Mouse (Mus musculus) midbrain, postnatal 0 days (tissue): ENCODE data around the gene Dtymk. TPM values are rescaled to one million over a fixed set of nuclear protein-coding genes. Genes with fewer than 3 reads are reported as not detected.

ENCODE experiments used
- ATAC-seq: fragments of 200-750 bp; cut with Nextera tagmentation; 2 replicates; pipeline ENCODE4 v1.8.0; 2017; ENCODE audit warnings: moderate number of reproducible peaks, mild to moderate bottlenecking, moderate TSS enrichment, moderate library complexity; ENCODE audit not compliant: low FRiP score
- DNase-seq: peaks from one replicate; pipeline ENCODE4 v3.0.0-alpha.2; 2015; ENCODE audit warnings: low spot score
- H3K27ac ChIP-seq: fragments of 300-500 bp; sonication (generic); 2 replicates; pipeline ENCODE4 v1.5.1; 2014; ENCODE audit warnings: low read depth, mild to moderate bottlenecking, low read length, mixed read lengths
- H3K27me3 ChIP-seq: fragments of 300-500 bp; sonication (generic); 2 replicates; pipeline ENCODE4 v1.6.1; 2014; ENCODE audit warnings: low read length, control low read depth, mixed read lengths; ENCODE audit not compliant: insufficient read depth
- H3K36me3 ChIP-seq: fragments of 300-500 bp; sonication (generic); 2 replicates; pipeline ENCODE4 v1.6.1; 2014; ENCODE audit warnings: low read length, control low read depth, mixed read lengths; ENCODE audit not compliant: insufficient read depth
- H3K4me1 ChIP-seq: fragments of 300-500 bp; sonication (generic); 2 replicates; pipeline ENCODE4 v1.6.1; 2014; ENCODE audit warnings: mild to moderate bottlenecking, control low read depth, antibody characterized with exemption, low read length, mixed read lengths; ENCODE audit not compliant: insufficient read depth
- H3K4me2 ChIP-seq: fragments of 300-500 bp; sonication (generic); 2 replicates; pipeline ENCODE4 v1.6.1; 2014; ENCODE audit warnings: low read depth, mild to moderate bottlenecking, low read length, mixed read lengths; ENCODE audit not compliant: poor library complexity, severe bottlenecking
- H3K4me3 ChIP-seq: fragments of 300-500 bp; sonication (generic); 2 replicates; pipeline ENCODE4 v1.5.1; 2014; ENCODE audit warnings: low read depth, mild to moderate bottlenecking, low read length, moderate library complexity
- H3K9ac ChIP-seq: fragments of 300-500 bp; sonication (generic); replicated peaks from 2 replicates; pipeline ENCODE4 v1.6.1; 2014; ENCODE audit warnings: mild to moderate bottlenecking, low read length, moderate library complexity, mixed read lengths; ENCODE audit not compliant: poor library complexity, severe bottlenecking
- H3K9me3 ChIP-seq: fragments of 300-500 bp; sonication (generic); 2 replicates; pipeline ENCODE4 v1.6.1; 2016; ENCODE audit warnings: low read length, control low read depth
- CTCF ChIP-seq: IDR thresholded peaks from 2 replicates; pipeline ENCODE4 v1.5.1; 2016; ENCODE audit warnings: antibody characterized with exemption, mild to moderate bottlenecking
- polyA plus RNA-seq: library from polyadenylated mRNA; unstranded; fragments of >200 nt; fragmentation: Nextera tagmentation; extraction: Ambion mirVana; gene quantifications from 2 replicates; pipeline ENCODE4 v1.2.1, GENCODE M21; 2015
- total RNA-seq: library from RNA; depleted of rRNA; stranded (reverse); fragments of >200 nt; gene quantifications from 2 replicates; pipeline ENCODE4 v1.2.3, GENCODE M21; 2014; rRNA removed

Dtymk gene
- total and polyA plus RNA-seq, 2 experiments from 2014 or later = 66.8 to 109 TPM

GRCm38 (mm10) chr1:93742910-93743309 lies 58.8 kb downstream of the Dtymk start:
- no peak overlapping the region for H3K9ac ChIP-seq
- no peak overlapping the region for H3K27ac ChIP-seq
- DNase-seq (no peak), ATAC-seq (no peak)
- no peaks in the 10 kb centered on the region for H3K4me1 ChIP-seq
- no peak overlapping the region for H3K4me2 ChIP-seq
- H3K27me3 ChIP-seq = no peaks in the 10 kb centered on the region
- TF ChIP-seq CTCF = peak; percentile 34; the same call in 1 of the 2 replicates
- no peaks in the 10 kb centered on the region for H3K9me3 ChIP-seq
- no peak overlapping the region for H3K4me3 ChIP-seq
- 0 out of 2 replicates have a peak, but pooled peaks cover 2% of the 10 kb centered on the region for H3K36me3 ChIP-seq

Other genes with a start within 250 kb of the Dtymk start
- gene Stk25, start 143.3 kb downstream of the Dtymk start, total RNA-seq = 301 and 335 TPM in 2 replicates
- 362 and 412 TPM in 2 replicates for gene Stk25, start 143.3 kb downstream of the Dtymk start, polyA plus RNA-seq
- 99.4 and 108 TPM in 2 replicates for gene Bok, start 116.3 kb downstream of the Dtymk start, total RNA-seq
- 95.4 and 96.6 TPM in 2 replicates for gene Bok, start 116.3 kb downstream of the Dtymk start, polyA plus RNA-seq
- gene Atg4b, start 50.4 kb downstream of the Dtymk start, total RNA-seq = 39.3 and 58.7 TPM in 2 replicates
- gene Atg4b, start 50.4 kb downstream of the Dtymk start, polyA plus RNA-seq = 75.8 and 81.8 TPM in 2 replicates
- 56.0 and 63.3 TPM in 2 replicates for gene Thap4, start 47.1 kb downstream of the Dtymk start, total RNA-seq
- gene Thap4, start 47.1 kb downstream of the Dtymk start, polyA plus RNA-seq = 53.7 and 57.1 TPM in 2 replicates
- 12.6 and 13.5 TPM in 2 replicates for gene Ing5, start 2.0 kb upstream of the Dtymk start, total RNA-seq
- gene Ing5, start 2.0 kb upstream of the Dtymk start, polyA plus RNA-seq = 7.1 and 7.5 TPM in 2 replicates
- gene D2hgdh, start 23.0 kb upstream of the Dtymk start, total RNA-seq = 10.6 and 20.0 TPM in 2 replicates
- 8.6 and 10.3 TPM in 2 replicates for gene D2hgdh, start 23.0 kb upstream of the Dtymk start, polyA plus RNA-seq
- not detected in 2 replicates for gene Gal3st2, start 59.4 kb upstream of the Dtymk start, total RNA-seq
- gene Gal3st2, start 59.4 kb upstream of the Dtymk start, polyA plus RNA-seq = not detected in 2 replicates
- 0.33 TPM in 1 of 2 replicates, not detected in the other for gene Gal3st2b, start 116.4 kb upstream of the Dtymk start, total RNA-seq
- gene Gal3st2b, start 116.4 kb upstream of the Dtymk start, polyA plus RNA-seq = 0.05 TPM in 1 of 2 replicates, not detected in the other
- not detected in 2 replicates for gene Gal3st2c, start 188.6 kb upstream of the Dtymk start, total RNA-seq
- not detected in 2 replicates for gene Gal3st2c, start 188.6 kb upstream of the Dtymk start, polyA plus RNA-seq
- gene Neu4, start 218.5 kb upstream of the Dtymk start, total RNA-seq = 0.93 and 0.99 TPM in 2 replicates
- gene Neu4, start 218.5 kb upstream of the Dtymk start, polyA plus RNA-seq = 0.04 and 0.12 TPM in 2 replicates